Mouse (Mus musculus) kidney, postnatal 0 days (tissue): Measurements from ENCODE around the gene Armc8. TPM values are rescaled to one million over a fixed set of nuclear protein-coding genes. Genes with fewer than 3 reads are reported as not detected.

Source experiments
- ATAC-seq: fragments of 200-750 bp; cut with Nextera tagmentation; replicated peaks from 2 replicates; pipeline ENCODE4 v1.8.0; 2017; ENCODE audit warnings: low read depth, moderate number of reproducible peaks, moderate TSS enrichment, moderate library complexity; ENCODE audit not compliant: low FRiP score
- DNase-seq: peaks from one replicate; pipeline ENCODE4 v3.0.0-alpha.2; 2016; ENCODE audit warnings: low spot score
- H3K27ac ChIP-seq: fragments of 300-500 bp; sonication (generic); 2 replicates; pipeline ENCODE4 v1.5.1; 2014; ENCODE audit warnings: mild to moderate bottlenecking
- H3K27me3 ChIP-seq: fragments of 300-500 bp; sonication (generic); 2 replicates; pipeline ENCODE4 v1.6.1; 2014; ENCODE audit warnings: low read length, mixed read lengths; ENCODE audit not compliant: insufficient read depth
- H3K36me3 ChIP-seq: fragments of 300-500 bp; sonication (generic); 2 replicates; pipeline ENCODE4 v1.6.1; 2014; ENCODE audit warnings: low read length, mixed read lengths; ENCODE audit not compliant: insufficient read depth
- H3K4me1 ChIP-seq: fragments of 300-500 bp; sonication (generic); replicated peaks from 2 replicates; pipeline ENCODE4 v1.6.1; 2014; ENCODE audit warnings: antibody characterized with exemption, low read length, mixed read lengths; ENCODE audit not compliant: insufficient read depth
- H3K4me2 ChIP-seq: fragments of 300-500 bp; sonication (generic); 2 replicates; pipeline ENCODE4 v1.6.1; 2014; ENCODE audit warnings: mild to moderate bottlenecking, low read length, moderate library complexity, mixed read lengths
- H3K4me3 ChIP-seq: fragments of 300-500 bp; sonication (generic); replicated peaks from 2 replicates; pipeline ENCODE4 v1.5.1; 2014; ENCODE audit warnings: low read depth, low read length
- H3K9ac ChIP-seq: fragments of 300-500 bp; sonication (generic); 2 replicates; pipeline ENCODE4 v1.6.1; 2014; ENCODE audit warnings: low read depth, low read length
- H3K9me3 ChIP-seq: fragments of 300-500 bp; sonication (generic); replicated peaks from 2 replicates; pipeline ENCODE4 v1.6.1; 2016; ENCODE audit warnings: low read length, inconsistent platforms, mixed read lengths
- CTCF ChIP-seq: IDR thresholded peaks from 2 replicates; pipeline ENCODE4 v1.5.1; 2016; ENCODE audit warnings: antibody characterized with exemption, low read depth, mild to moderate bottlenecking, moderate library complexity
- WGBS: fragments of 180-500 bp; shearing (Covaris S2); extraction: QIAGEN DNeasy Blood & Tissue Kit; methylation state at CpG from one replicate; pipeline ENCODE4 v1.1.7; 2014; 5-methylcytosine and 5-hydroxymethylcytosine counted together
- polyA plus RNA-seq: library from polyadenylated mRNA; unstranded; fragments of >200 nt; fragmentation: Nextera tagmentation; extraction: Ambion mirVana; gene quantifications from 2 replicates; pipeline ENCODE4 v1.2.1, GENCODE M21; 2015

The Armc8 gene
- polyA plus RNA-seq, 1 experiment from 2014 or later, result 15.8 TPM

- no peaks in the 10 kb centered on the region for H3K4me1 ChIP-seq
- H3K9ac ChIP-seq, result no peak overlapping the region
- no peak overlapping the region for H3K4me2 ChIP-seq
- no peaks in the 10 kb centered on the region for H3K27me3 ChIP-seq
- ATAC-seq (no peak), DNase-seq (no peak)
- H3K27ac ChIP-seq, result no peak overlapping the region
- no peak overlapping the region for H3K4me3 ChIP-seq
- WGBS, result 79% methylated on average over 4 of the region's 4 CpGs
- no peaks in the 10 kb centered on the region for H3K9me3 ChIP-seq
- H3K36me3 ChIP-seq, result no peaks in the 10 kb centered on the region
- TF ChIP-seq CTCF, result no peak
Measured at GRCm38 (mm10) chr9:99454211-99454610, 114.5 kb downstream of the Armc8 start.

- H3K4me1 ChIP-seq, result no peaks in the 10 kb centered on the region
- DNase-seq (no peak), ATAC-seq (peak; percentile 79)
- H3K36me3 ChIP-seq, result no peaks in the 10 kb centered on the region
- peak within 1 kb of the TSS; percentile 35 for H3K4me2 ChIP-seq
- no peak for TF ChIP-seq CTCF
- no peak within 1 kb of the TSS for H3K9ac ChIP-seq
- 5% methylated on average over 14 of the region's 14 CpGs for WGBS
- H3K9me3 ChIP-seq, result no peaks in the 10 kb centered on the region
- H3K27me3 ChIP-seq, result no peaks in the 10 kb centered on the region
- H3K27ac ChIP-seq, result no peak within 1 kb of the TSS
- H3K4me3 ChIP-seq, result no peak within 1 kb of the TSS
Measured at GRCm38 (mm10) chr9:99451161-99451560, 117.5 kb downstream of the Armc8 start, which contains the start of gene Nme9. TSS of gene Nme9 (plus strand) at chr9:99451475.

GRCm38 (mm10) chr9:99449886-99450647, 118.6 kb downstream of the Armc8 start:
- ATAC-seq, result no peak

GRCm38 (mm10) chr9:99447323-99447722, 121.4 kb downstream of the Armc8 start:
- Histone ChIP-seq H3K9ac (no peak overlapping the region), H3K9me3 (no peaks in the 10 kb centered on the region), H3K4me1 (no peaks in the 10 kb centered on the region), H3K27me3 (no peaks in the 10 kb centered on the region), H3K36me3 (no peaks in the 10 kb centered on the region), H3K4me3 (no peak overlapping the region), H3K4me2 (no peak overlapping the region), H3K27ac (no peak overlapping the region)
- WGBS, result 61% methylated on average over 3 of the region's 3 CpGs
- TF ChIP-seq CTCF, result no peak
- ATAC-seq (no peak), DNase-seq (no peak)

More at GRCm38 (mm10) chr9:99449886-99450647, 118.6 kb downstream of the Armc8 start:
- peak; percentile 63 for TF ChIP-seq CTCF
- peak; percentile 75 for DNase-seq
- Histone ChIP-seq H3K36me3 (no peaks in the 10 kb centered on the region), H3K27me3 (no peaks in the 10 kb centered on the region), H3K4me3 (no peak overlapping the region), H3K4me2 (no peak overlapping the region), H3K27ac (no peak overlapping the region), H3K4me1 (no peaks in the 10 kb centered on the region), H3K9ac (no peak overlapping the region), H3K9me3 (no peaks in the 10 kb centered on the region)
- WGBS, result 37% methylated on average over 9 of the region's 9 CpGs

GRCm38 (mm10) chr9:99446259-99446658, 122.4 kb downstream of the Armc8 start:
- no peak for DNase-seq
- H3K4me2 ChIP-seq, result no peak overlapping the region
- H3K36me3 ChIP-seq, result no peaks in the 10 kb centered on the region
- H3K4me1 ChIP-seq, result no peaks in the 10 kb centered on the region
- H3K27ac ChIP-seq, result no peak overlapping the region
- no peak overlapping the region for H3K4me3 ChIP-seq
- H3K9ac ChIP-seq, result no peak overlapping the region
- ATAC-seq, result no peak
- no peak for TF ChIP-seq CTCF
- no peaks in the 10 kb centered on the region for H3K27me3 ChIP-seq
- no peaks in the 10 kb centered on the region for H3K9me3 ChIP-seq

GRCm38 (mm10) chr9:99444590-99445178, 124.0 kb downstream of the Armc8 start:
- ATAC-seq (peak; percentile 72), DNase-seq (peak; percentile 57)
- Histone ChIP-seq H3K36me3 (no peaks in the 10 kb centered on the region), H3K9me3 (no peaks in the 10 kb centered on the region), H3K4me2 (no peak overlapping the region), H3K4me3 (no peak overlapping the region), H3K9ac (no peak overlapping the region), H3K27ac (no peak overlapping the region), H3K27me3 (no peaks in the 10 kb centered on the region), H3K4me1 (no peaks in the 10 kb centered on the region)
- WGBS, result 27% methylated on average over 8 of the region's 8 CpGs
- TF ChIP-seq CTCF, result peak; percentile 60
